Mouse (Mus musculus): ENCODE results near the gene Rhbdl2.

The Rhbdl2 gene

DNA sequence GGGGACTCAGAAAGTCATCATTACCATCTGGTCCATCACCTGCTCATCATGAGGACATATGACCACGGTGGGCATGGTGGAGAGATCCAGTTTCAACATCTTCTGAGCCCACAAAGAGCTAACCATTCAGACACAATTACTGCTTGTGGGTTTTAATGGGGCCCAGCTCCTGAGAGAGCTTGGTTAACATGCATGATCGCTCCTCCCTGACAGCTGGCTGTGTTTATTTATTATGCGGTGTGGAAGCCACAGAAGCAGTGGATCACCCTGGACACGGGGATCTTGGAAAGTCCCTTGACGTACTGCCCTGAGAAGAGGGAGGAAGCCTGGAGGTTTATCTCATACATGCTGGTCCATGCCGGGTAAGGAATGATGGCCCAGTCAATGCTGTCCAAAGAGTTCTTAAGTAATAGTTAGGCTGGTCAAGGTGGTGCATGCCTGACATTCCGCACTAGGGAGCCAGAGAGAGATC is 26.4 kb downstream of the Rhbdl2 start:
- no peak for DNase-seq (ENCODE audit: low read depth, low spot score)

GRCm38 (mm10) chr4:123819093-123819610 is 31.5 kb downstream of the Rhbdl2 start:
- no peak for DNase-seq (ENCODE audit: low read depth, low spot score)

DNA sequence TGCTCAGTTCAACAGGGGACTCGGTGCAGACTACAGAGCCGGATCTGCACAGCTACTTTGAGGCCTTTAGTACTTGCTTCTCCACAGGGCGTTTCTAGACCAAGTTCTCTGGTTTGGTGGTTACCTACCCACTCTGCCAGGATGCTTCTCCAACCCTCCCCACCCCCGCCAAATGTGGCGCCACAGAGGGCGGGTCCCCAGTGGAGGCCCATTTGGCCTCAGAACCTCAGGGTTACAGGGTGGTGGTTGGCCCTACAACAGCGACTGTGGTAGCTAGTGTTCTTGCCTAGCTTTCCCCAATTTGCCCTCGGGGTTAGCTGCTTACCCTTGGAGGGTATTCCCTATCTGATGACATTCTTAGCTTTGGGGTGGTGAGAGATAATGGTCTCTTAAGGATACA is 54.5 kb downstream of the Rhbdl2 start:
- no peak for DNase-seq (ENCODE audit: low read depth, low spot score)

GRCm38 (mm10) chr4:123856888-123857287 is 69.2 kb downstream of the Rhbdl2 start:
- DNase-seq (ENCODE audit: low read depth, low spot score): no peak

DNA sequence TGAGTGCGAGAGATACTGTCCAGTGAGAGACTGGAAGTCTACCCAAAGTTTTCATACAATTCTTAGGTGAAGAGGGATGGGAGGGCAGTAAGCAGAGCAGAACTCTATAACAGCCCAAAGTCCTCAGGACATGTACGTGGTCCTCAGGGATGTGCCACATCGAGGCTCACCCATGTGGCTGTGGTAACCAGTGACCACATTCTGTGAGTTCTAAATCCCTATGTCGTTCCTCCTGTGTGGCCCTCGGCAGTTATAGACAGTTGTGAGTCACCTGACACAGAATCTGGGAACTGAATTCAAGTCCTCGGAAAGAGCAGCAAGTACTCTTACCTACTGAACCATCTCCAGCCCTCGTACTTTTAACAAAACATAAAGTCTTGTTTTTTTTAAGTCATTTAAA is 70.4 kb downstream of the Rhbdl2 start:
- no peak for DNase-seq (ENCODE audit: low read depth, low spot score)

DNA sequence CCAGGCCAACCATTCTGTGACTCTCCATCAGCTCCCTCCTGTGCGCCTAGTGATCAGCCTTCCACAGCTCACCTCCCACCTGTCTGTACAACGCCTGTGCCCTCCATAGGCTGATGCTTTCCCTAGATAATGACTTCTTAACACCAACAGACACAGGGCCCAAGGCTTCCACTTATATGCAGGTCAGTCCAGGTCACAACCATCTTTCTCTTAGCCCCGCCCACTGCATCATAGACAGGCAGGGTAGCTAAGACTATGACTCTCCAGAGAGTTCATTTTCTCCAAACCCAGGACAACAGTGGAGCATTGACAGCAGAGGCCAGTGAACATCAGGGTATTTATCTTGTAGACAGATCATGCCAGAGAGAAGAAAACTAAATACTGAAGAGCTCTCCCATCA is 71.7 kb downstream of the Rhbdl2 start, which contains the start of gene 4933427I04Rik:
Gene 4933427I04Rik, plus strand, starts transcription at position 301 of the 400 bp plus-strand sequence.
- DNase-seq (ENCODE audit: low read depth, low spot score): no peak

DNA sequence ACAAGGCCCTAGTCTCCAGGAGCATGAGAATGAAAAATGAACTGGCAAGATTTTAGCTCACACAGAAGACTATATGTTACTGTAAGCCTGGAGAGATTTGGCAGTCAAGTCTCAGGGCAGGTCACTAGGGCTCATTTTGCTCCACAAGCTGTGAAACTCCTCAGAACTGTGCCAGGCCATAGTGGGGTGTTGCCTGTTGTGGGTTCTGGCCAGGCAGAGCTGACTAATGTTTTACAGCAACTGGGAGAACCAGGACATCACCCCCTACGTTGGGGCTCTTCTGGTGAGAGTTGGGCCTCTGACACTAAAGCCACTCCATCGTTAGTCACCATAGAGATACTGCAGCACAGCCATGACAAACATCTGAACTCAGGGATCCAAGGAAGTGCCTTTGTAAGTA is 72.1 kb downstream of the Rhbdl2 start:
- DNase-seq (ENCODE audit: low read depth, low spot score): no peak

DNA sequence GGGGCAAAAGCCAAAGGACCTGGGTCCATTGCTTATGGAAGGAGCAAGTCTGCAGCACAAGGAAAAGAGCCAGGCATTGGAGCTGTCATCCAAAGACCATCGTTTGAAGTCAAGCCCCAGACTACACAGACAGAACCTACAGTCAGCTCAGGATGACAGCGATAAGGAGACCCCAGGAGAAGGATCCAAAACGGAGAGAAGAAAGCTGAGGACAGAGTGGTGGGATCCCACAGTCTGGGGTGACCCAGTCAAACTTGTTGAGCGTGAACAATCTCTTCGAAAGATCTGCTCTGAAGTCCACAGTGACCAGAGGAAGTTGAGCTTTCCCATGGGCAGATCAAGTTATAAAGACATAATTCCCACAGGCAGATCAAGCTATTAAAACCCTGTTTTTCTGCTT is 72.9 kb downstream of the Rhbdl2 start:
- DNase-seq (ENCODE audit: low read depth, low spot score): no peak
